Mouse (Mus musculus) frontal cortex, adult 2 months (tissue): ENCODE measurements around the gene Ube2q2. TPM values are rescaled to one million over a fixed set of nuclear protein-coding genes. Genes with fewer than 3 reads are reported as not detected.
"Not testable (repeated sequence)": the region's sequence is repeated elsewhere in the genome, so short reads cannot be mapped to it uniquely, and the experiment has no call there.

ENCODE experiments used
- DNase-seq, 2 experiments: peaks; one replicate each; pipeline ENCODE4 v3.0.0; 2022; ENCODE audit warnings: low spot score in 1 of 2; ENCODE audit errors: extremely low spot score in 1 of 2
- polyA plus RNA-seq: library from polyadenylated mRNA; depleted of rRNA; stranded (reverse); fragments of >200 nt; gene quantifications from 2 replicates; pipeline ENCODE4 v1.2.3, GENCODE M21; 2012

Ube2q2 gene
- polyA plus RNA-seq, 1 experiment = 41.3 TPM

DNA sequence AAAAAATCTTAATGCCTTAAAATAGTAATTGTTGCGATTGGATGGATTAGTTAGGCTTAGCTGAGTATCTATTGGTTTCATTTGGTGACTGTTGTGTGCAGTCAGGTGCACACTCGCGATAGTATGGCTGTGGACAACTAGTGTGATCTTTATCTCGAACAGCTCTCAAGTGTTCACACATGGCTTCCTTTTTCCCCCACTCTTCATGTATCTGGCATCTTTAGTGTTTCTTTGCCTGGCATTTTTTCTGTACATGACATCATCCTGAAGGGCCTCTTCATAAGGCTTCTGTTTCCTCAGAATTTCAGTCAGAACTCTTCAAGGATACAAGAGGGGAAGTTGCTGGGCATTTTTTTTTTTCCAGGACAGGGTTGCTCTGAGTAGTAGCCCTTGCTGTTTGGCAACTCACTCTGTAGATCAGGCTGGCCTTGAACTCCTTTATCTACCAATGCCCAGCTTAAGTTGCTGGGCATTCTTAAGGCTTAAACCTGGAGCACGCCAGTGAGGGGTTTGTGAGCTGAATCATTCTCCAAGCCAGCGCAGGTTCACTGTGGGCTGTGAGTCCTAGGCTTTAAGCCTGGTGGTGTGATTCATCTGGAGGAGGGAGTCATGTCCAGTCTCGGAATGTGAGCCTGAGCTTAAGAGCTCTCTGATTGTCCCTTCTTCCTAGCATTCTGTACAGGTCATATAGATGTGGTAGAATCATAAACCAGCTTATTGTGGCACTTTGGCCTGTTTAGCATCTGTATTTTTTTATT, 22.2 kb downstream of the Ube2q2 start:
- DNase-seq = peak in 1 of 2 experiments; percentile 11

DNA sequence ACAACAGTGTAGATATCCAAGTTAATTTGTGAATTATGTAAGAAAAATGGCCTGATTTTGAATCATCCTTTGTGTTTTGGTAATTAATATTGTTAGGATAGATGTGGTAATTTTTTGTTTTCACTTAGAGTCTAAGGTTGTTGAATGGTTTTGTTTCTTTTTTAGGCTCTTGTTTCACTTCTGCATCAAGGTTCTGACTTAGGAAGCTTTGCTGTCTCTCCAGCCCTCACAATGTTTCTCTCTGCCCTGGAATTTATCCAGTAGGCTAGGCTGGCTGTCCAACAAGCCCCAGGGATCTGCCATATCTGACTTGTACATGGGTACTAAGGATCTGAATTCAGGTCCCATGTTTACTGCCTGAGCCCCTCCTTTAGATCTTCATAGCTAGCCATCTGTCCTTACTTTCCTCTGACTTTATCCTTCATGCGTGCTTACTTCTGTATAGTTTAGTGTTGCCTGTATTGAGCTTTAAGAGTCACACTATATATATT, 23.6 kb downstream of the Ube2q2 start:
- DNase-seq = no peak

DNA sequence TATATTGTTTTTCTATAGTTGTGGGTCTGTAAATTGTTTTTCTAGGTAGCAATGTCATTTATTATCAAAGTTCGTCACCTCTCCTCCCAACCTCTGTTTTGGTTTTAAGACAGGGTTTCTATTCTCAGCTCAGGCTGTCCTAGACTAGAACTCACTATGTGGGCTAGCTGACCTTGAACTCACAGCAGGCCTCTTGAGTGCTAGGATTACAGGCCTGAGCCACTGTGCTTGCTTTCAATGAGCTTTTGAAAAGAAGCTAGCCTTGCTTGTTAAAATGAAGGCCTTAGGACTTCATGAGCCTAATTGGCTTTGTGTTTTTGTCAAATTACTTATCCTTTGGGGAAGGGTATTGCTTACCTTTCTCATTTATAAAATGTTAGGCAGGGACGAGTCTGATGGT, 25.6 kb downstream of the Ube2q2 start:
- DNase-seq = no peak

- no peak for DNase-seq
Observed at GRCm38 (mm10) chr9:55195876-55196275, 47.2 kb downstream of the Ube2q2 start.

DNA sequence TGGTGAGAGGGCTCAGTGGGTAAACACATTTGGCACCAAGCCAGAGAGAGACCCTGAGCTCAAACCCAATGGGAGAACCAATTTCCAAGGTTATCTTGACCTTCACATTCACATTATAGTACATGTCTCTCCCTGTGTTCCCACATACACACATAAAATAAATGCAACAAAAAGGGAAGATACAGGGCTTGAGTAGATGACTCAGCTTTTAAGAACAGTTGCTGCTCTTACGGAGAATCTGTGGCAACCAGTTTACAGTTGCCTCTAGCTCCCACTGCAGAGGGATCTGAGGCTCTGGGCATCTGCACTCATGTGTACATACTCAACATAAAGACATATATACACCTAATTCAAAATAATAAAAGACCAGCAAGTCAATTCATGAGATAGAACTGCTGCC, 49.6 kb downstream of the Ube2q2 start:
- DNase-seq = no peak

DNA sequence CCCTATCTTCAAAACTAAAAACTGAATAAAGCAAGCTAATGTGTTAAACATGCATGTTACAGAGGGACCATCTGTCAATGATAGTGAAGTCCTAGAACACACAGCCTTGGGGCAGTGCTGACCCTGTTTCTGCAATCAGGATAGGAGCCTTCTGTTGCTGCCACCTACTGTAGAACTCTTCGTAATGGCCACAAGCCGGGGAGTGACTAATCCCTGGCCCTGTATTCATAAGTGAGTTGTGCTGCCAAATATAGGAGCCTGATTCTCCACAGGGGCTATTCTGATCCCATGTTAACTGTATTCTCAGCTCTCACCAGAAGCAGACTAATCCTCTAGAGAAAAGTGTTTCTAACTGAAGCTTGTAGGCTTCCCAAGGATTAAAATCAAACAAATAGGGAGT, 50.7 kb downstream of the Ube2q2 start:
- peak; percentile 52 to 54 for DNase-seq

GRCm38 (mm10) chr9:55208458-55208789, 59.8 kb downstream of the Ube2q2 start:
- DNase-seq = no peak

DNA sequence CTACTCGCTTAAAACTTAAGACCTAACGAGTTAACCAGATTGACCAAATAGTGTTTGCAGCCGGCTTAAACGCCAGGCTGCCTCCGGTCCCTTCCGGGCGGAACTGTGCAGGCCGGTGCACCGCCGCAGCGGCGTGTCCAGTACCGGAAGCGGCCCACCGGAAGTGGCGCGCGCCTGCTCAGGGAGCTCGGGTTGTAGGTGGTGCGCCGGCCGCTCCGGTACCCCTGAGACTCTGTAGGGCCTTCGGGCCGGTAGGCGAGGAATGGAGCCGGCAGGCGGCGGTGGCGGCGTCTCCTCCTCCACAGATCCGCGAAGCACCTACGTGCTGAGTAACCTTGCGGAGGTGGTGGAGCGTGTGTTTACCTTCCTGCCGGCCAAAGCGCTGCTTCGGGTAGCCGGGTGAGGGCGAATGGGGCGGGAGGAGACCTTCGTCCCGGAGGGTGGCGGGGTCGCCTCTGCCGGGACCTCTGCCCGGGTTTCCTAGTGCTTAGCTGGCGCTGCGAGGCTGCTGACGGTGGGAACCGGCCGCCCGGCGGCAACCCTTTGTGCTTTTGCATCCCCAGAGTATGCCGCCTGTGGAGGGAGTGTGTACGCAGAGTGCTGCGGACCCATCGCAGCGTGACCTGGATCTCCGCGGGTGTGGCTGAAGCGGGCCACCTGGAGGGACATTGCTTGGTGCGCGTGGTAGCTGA, 60.3 kb downstream of the Ube2q2 start, which contains the start of gene Fbxo22:
Gene Fbxo22, plus strand, starts transcription at position 136 of the 692 bp plus-strand sequence.
- peak; percentile 49 to 79 for DNase-seq

- DNase-seq = no peak
Observed at GRCm38 (mm10) chr9:55211611-55212010, 63.0 kb downstream of the Ube2q2 start.

GRCm38 (mm10) chr9:55213396-55213795, 64.7 kb downstream of the Ube2q2 start:
- no peak for DNase-seq

DNA sequence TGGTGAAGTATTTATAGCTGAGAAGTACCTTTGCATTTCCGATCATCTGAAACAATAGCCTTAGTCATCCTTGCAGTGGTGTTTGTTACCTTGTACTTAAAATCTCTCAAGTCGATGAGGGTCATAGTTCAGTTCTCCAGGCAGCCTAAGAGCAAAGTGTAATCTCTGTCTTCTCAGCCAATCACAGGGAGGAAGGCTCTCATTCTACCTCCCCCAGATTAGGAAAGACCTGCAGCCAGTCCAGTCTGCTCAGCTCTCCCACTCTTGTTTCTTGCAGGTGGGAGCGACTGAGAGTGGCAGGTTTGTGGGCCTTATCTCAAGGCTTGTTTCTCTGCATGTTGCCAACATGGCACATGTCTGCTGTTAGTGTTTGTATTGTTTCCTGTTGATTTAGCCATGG, 66.4 kb downstream of the Ube2q2 start:
- no peak for DNase-seq

GRCm38 (mm10) chr9:55215648-55216047, 67.0 kb downstream of the Ube2q2 start:
- no peak for DNase-seq

DNA sequence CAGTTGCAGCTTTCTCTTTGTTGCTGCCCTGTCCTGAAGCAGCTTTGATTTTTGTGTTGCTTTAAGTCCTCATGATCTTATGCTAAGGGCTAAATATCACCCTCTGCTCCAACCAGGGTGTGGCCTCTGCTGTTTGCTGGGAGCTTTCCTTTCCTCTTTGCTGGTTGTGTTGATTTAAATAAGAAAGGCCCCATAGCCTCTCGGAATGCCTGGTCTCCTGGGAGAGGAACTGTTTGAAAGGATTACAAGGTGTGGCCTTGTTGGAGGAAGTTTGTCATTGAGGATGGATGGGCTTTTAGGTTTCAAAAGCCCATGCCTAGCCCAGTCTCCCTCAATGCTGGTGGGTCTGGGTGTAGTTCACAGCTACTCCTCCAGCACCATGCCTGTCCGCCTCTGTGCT, 67.4 kb downstream of the Ube2q2 start:
- no peak for DNase-seq

DNA sequence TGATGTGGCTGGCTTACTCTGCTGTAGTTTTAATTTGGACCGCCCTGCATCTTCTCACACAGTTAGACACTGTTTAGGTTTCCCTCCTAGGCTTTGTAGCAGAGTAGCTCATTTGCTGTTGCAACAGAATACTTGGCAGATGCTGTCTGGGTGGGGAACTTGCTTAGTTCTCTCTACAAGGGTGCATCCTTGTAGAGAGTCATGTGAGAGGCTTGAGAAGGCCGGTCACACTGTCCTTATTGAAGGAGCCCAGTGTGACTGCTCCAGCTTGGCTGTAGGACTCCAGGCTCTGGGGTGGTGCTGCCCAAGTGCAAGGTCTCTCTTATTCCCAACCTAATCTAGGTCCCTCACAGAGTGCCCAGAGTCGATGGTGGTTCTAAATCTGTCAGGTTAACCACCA, 68.7 kb downstream of the Ube2q2 start:
- no peak for DNase-seq

- no peak for DNase-seq
Observed at GRCm38 (mm10) chr9:55225165-55225737, 76.6 kb downstream of the Ube2q2 start.

- DNase-seq = peak; percentile 44 to 64
Observed at GRCm38 (mm10) chr9:55226251-55226650, 77.6 kb downstream of the Ube2q2 start.

DNA sequence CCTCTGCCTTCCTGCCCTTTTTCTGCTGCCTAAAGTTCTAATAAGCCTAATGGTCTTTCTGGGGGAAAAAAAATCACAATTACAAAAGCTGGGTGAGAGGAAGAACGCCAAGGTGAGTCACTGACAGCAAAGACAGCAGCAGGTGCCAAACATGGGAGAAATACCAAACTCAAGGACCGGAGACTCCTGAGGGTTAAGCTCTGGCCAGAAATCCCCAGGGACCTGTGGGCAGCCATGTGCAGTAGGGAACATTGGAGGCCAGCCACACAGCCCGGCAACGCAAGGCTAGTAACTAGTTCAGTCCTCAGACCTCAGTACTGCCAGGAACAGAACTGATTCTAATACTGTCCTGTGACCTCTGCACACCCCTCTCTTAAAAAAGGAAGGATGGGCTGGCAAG, 79.5 kb downstream of the Ube2q2 start:
- no peak for DNase-seq

DNA sequence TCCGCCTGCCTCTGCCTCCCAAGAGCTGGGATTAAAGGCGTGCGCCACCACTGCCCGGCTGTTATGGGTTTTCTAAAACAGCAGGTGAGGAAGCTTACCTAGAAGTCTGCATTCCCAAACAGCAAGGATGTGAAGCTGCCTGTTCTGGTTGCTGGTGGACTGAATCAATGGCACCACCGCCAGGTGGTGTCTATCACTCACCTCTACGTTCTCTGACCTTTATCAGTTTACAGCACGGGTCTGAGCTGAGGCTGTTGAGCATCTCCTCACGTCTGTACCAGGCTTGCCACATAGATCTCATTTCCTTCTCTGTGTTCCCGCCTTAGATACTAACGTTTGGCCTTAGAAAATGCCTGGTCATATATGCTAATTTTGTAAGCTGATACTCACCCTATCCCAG, 80.4 kb downstream of the Ube2q2 start:
- DNase-seq = no peak

GRCm38 (mm10) chr9:55231544-55231943, 82.9 kb downstream of the Ube2q2 start:
- no peak for DNase-seq

DNA sequence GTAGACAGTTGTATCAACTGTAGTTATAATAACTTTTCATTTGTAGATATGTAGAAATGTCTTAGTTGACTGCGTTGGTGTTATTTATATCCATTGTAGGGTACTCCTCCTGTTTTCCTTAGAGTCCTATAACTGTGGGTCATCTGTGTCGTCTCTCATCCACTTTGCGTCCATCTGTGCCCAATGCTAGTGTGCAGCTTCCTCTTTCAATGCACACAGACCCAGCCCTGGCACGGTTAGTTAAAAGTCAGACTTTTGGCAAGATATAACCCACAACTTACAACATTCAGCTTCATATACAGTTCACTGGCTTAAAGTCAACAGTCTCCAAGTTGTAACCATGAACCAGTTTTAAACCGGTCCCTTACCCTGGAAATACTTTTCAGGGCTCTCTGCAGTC, 83.5 kb downstream of the Ube2q2 start:
- no peak for DNase-seq

GRCm38 (mm10) chr9:55232586-55232985, 83.9 kb downstream of the Ube2q2 start:
- DNase-seq = no peak

GRCm38 (mm10) chr9:55233076-55233475, 84.4 kb downstream of the Ube2q2 start:
- DNase-seq = not testable (repeated sequence)
